Mouse (Mus musculus): Measurements from ENCODE around the gene Asb4.

GRCm38 (mm10) chr6:5408451-5409177 lies 25.4 kb downstream of the Asb4 start:
- no peak for TF ChIP-seq CTCF (IDR thresholded peaks at IDR 0.05; ENCODE audit: control insufficient read depth, insufficient read depth, insufficient read length)
- TF ChIP-seq FOSL1 (IDR thresholded peaks at IDR 0.05; ENCODE audit: insufficient read depth, low read length, poor library complexity, severe bottlenecking): no peak
- TF ChIP-seq MAX (IDR thresholded peaks at IDR 0.05): no peak
- no peak for TF ChIP-seq USF1 (IDR thresholded peaks at IDR 0.05; ENCODE audit: low read depth)
- TF ChIP-seq MYOG (IDR thresholded peaks at IDR 0.05; ENCODE audit: control insufficient read depth, extremely low read depth, insufficient read length): no peak
